In the genomic region with DNA sequence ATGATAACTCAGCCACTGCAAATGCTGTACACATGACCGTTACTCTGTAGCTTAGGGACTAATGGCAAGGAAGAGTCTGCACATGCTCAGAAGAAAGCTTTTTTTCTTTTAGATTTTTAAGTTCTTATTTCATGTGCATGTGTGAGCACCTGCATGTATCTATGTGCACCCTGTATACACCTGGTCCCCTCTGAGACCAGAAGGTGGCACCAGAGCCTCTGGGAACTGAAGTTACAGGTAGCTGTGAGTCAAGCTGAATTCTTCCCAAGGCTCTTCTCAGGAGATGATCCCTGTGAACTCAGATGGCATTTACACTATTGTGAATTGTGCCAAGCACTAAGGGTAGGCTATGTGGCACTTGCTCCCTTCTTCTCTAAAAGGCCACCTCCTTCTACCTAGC, we compare ENCODE assay signal across 23 mouse cellular contexts. TPM values are rescaled to one million over a fixed set of nuclear protein-coding genes. Genes with fewer than 3 reads are reported as not detected.
DNase-seq lines count a peak whose midpoint lies in the region; TF ChIP-seq lines count a peak whose summit lies in the region.
"Had no signal": no experiment of that assay in that cellular context is flagged by ENCODE, and none has a peak within 500 bp of the region (broad histone marks: within the 10 kb centered on the region; RNA-seq: fewer than 3 reads in every experiment).

No protein-coding gene starts in this region.

- no peak for DNase-seq in gastrocnemius, adult 2 months
- DNase-seq in gastrocnemius, postnatal 10 days = no peak
- no peak for DNase-seq in layer of hippocampus, adult 2 months (ENCODE audit: low spot score in 2 of 2)
- DNase-seq in layer of hippocampus, postnatal 14 days (ENCODE audit: low spot score in 2 of 2) = no peak
- DNase-seq in CH12.LX (ENCODE audit: extremely low read depth) (no peak), ES-E14 (ENCODE audit: low read depth, low spot score) (no peak)
- no peak for DNase-seq in right cerebral cortex, postnatal 25 days
- DNase-seq in right cerebral cortex, adult 2 months (ENCODE audit: low spot score in 2 of 2) = no peak
- DNase-seq: adrenal gland, postnatal 36 days; cerebellum, adult 18-20 months; gastrocnemius, postnatal 25 days; heart, postnatal 14 days; kidney, postnatal 10 days; left cerebral cortex, postnatal 4 days; right cerebral cortex, postnatal 4 days had no signal

- H3K36me3 ChIP-seq in CH12.LX (replicated peaks in 1 of 2; ENCODE audit: control insufficient read depth in 1 of 2, insufficient read depth in 1 of 2, low read length in 1 of 2) = no peaks in the 10 kb centered on the region
- H3K36me3 ChIP-seq in ES-E14 (ENCODE audit: control insufficient read depth, insufficient read depth, low read length, poor library complexity, severe bottlenecking) = no peaks in the 10 kb centered on the region
- H3K36me3 ChIP-seq: heart, embryonic 10.5 days; hindbrain, embryonic 12.5 days; intestine, embryonic 15.5 days; midbrain, embryonic 13.5 days had no signal

- H3K4me3 ChIP-seq in gastrocnemius, adult 2 months = no peak overlapping the region
- H3K4me3 ChIP-seq in layer of hippocampus, adult 2 months = no peak overlapping the region
- H3K4me3 ChIP-seq in CH12.LX (replicated peaks in 1 of 3; ENCODE audit: low read depth in 2 of 3, low read length in 2 of 3, poor library complexity in 1 of 3) (no peak overlapping the region), ES-E14 (ENCODE audit: insufficient read depth in 1 of 2, low read depth in 1 of 2, low read length in 2 of 2, poor library complexity in 1 of 2, severe bottlenecking in 1 of 2) (no peak overlapping the region)
- H3K4me3 ChIP-seq: forebrain, embryonic 13.5 days; heart, embryonic 10.5 days; hindbrain, embryonic 12.5 days; intestine, embryonic 15.5 days; left cerebral cortex, adult 2 months; midbrain, embryonic 13.5 days had no signal

- H3K4me1 ChIP-seq in CH12.LX (ENCODE audit: control insufficient read depth in 1 of 2, insufficient read depth in 2 of 2) (no peaks in the 10 kb centered on the region), ES-E14 (ENCODE audit: control insufficient read depth in 2 of 2, insufficient read depth in 2 of 2, low read length in 2 of 2, poor library complexity in 1 of 2) (no peaks in the 10 kb centered on the region)
- H3K4me1 ChIP-seq: forebrain, embryonic 13.5 days; heart, embryonic 10.5 days; hindbrain, embryonic 12.5 days; intestine, embryonic 15.5 days; midbrain, embryonic 13.5 days had no signal

- no peak overlapping the region for H3K4me2 ChIP-seq in CH12.LX (ENCODE audit: insufficient read depth, low read depth, poor library complexity, severe bottlenecking)
- H3K4me2 ChIP-seq: forebrain, embryonic 13.5 days; hindbrain, embryonic 12.5 days; intestine, embryonic 15.5 days; midbrain, embryonic 13.5 days had no signal

- no peak for TF ChIP-seq EP300 in CH12.LX (IDR thresholded peaks at IDR 0.05; ENCODE audit: low read length)

- TF ChIP-seq POLR2A in CH12.LX (IDR thresholded peaks at IDR 0.05; ENCODE audit: low read depth, low read length) = no peak

- dilution Hi-C loops in CH12.LX (cut with MboI; ENCODE audit: extremely low pct_ligation_motif_present, extremely low pct_unique_long_range_greater_than_20kb, low sequenced_read_pairs) = no loop called here

- H3K9ac ChIP-seq in CH12.LX (ENCODE audit: insufficient read depth, low read depth) (no peak overlapping the region), ES-E14 (ENCODE audit: insufficient read depth, low read depth, low read length, poor library complexity, severe bottlenecking) (no peak overlapping the region)
- H3K9ac ChIP-seq: forebrain, embryonic 13.5 days; hindbrain, embryonic 12.5 days; intestine, embryonic 15.5 days; midbrain, embryonic 13.5 days had no signal

- H3K79me2 ChIP-seq in CH12.LX (replicated peaks; ENCODE audit: control insufficient read depth, extremely low read depth, insufficient read depth, poor library complexity, severe bottlenecking) = no peaks in the 10 kb centered on the region

- intact Hi-C loops in gastrocnemius, adult 2 months (cut with DNase I) = loop anchor here (10.0 kb wide), 1 partner anchor 639 kb away; no protein-coding TSS in a partner anchor

- TF ChIP-seq RAD21 in CH12.LX (IDR thresholded peaks at IDR 0.05; ENCODE audit: low read depth, low read length) = peak; percentile 65

- H3K9me3 ChIP-seq in CH12.LX (replicated peaks; ENCODE audit: low read length) (peaks cover 2% of the 10 kb centered on the region), ES-E14 (ENCODE audit: control insufficient read depth, insufficient read depth, low read depth, low read length) (no peaks in the 10 kb centered on the region)
- H3K9me3 ChIP-seq: forebrain, embryonic 13.5 days; heart, embryonic 10.5 days; hindbrain, embryonic 12.5 days; intestine, embryonic 15.5 days; midbrain, embryonic 13.5 days had no signal

- in situ Hi-C loops in CH12.LX (cut with MboI; ENCODE audit: low pct_ligation_motif_present, low pct_unique_long_range_greater_than_20kb, low sequenced_read_pairs) = no loop called here
- in situ Hi-C loops in ES-E14 (cut with MboI; ENCODE audit: low sequenced_read_pairs in 2 of 2, unreplicated experiment in 2 of 2) = loop anchor here in 1 of 2 experiments (10.0 kb wide), 1 partner anchor 139 kb away; no protein-coding TSS in a partner anchor

- H3K27me3 ChIP-seq in CH12.LX (replicated peaks) = peaks cover 24% of the 10 kb centered on the region
- H3K27me3 ChIP-seq: hindbrain, embryonic 12.5 days; intestine, embryonic 15.5 days; midbrain, embryonic 13.5 days had no signal

- H3K27ac ChIP-seq in gastrocnemius, adult 2 months = no peak overlapping the region
- H3K27ac ChIP-seq in layer of hippocampus, adult 2 months = no peak overlapping the region
- H3K27ac ChIP-seq in CH12.LX (ENCODE audit: insufficient read depth, low read depth) (no peak overlapping the region), ES-E14 (ENCODE audit: insufficient read depth, low read depth, low read length, poor library complexity, severe bottlenecking) (no peak overlapping the region)
- H3K27ac ChIP-seq: forebrain, embryonic 13.5 days; heart, embryonic 10.5 days; hindbrain, embryonic 12.5 days; intestine, embryonic 15.5 days; left cerebral cortex, adult 2 months; midbrain, embryonic 13.5 days had no signal

- peak; percentile 1; the same call in 1 of the 2 replicates for TF ChIP-seq CTCF in gastrocnemius, adult 2 months (IDR thresholded peaks at IDR 0.05)
- peak; percentile 56 for TF ChIP-seq CTCF in layer of hippocampus, adult 2 months (conservative IDR thresholded peaks at IDR 0.05)
- peak in 1 of 2 experiments; percentile 65; a peak in 2 of 4 replicates for TF ChIP-seq CTCF in CH12.LX (conservative IDR thresholded peaks at IDR 0.05 in 1 of 2, IDR thresholded peaks at IDR 0.05 in 1 of 2; ENCODE audit: low read depth in 2 of 2, low read length in 2 of 2)

TF ChIP-seq in CH12.LX, 34 proteins besides CTCF, POLR2A, EP300 and RAD21:
- TF ChIP-seq GABPA (IDR thresholded peaks at IDR 0.05; ENCODE audit: insufficient replicate concordance, low read depth, low read length) (no peak), SMC3 (IDR thresholded peaks at IDR 0.05; ENCODE audit: low read depth, low read length) (peak; percentile 52)
TF ChIP-seq in CH12.LX: peak in this region for 1.

TF ChIP-seq in ES-E14, 5 proteins besides CTCF, POLR2A, EP300 and RAD21:
- TF ChIP-seq ZC3H11A (IDR thresholded peaks at IDR 0.05; ENCODE audit: borderline replicate concordance, low read depth, low read length) (peak; percentile 62; the same call in 1 of the 2 replicates), MAFK (IDR thresholded peaks at IDR 0.05; ENCODE audit: insufficient read depth, low read depth, low read length) (no peak), CHD2 (IDR thresholded peaks at IDR 0.05; ENCODE audit: low read depth, low read length) (no peak), HCFC1 (IDR thresholded peaks at IDR 0.05; ENCODE audit: borderline replicate concordance, insufficient read depth, low read length) (no peak), ZNF384 (IDR thresholded peaks at IDR 0.05; ENCODE audit: low read depth, low read length) (no peak)

RNA-seq across cellular contexts. Expression of a gene that starts 19.9 kb away (rescaled TPM):
- 1 to 10 TPM; 1.0 to 1.4 TPM for total RNA-seq in gastrocnemius, adult 2 months (2021)
- total RNA-seq in gastrocnemius, postnatal 10 days (2021) = 1 to 10 TPM; 1.0 TPM
- 10 to 100 TPM; 92.6 to 93.1 TPM for total RNA-seq in layer of hippocampus, adult 2 months (2021)
- total RNA-seq in layer of hippocampus, postnatal 14 days (2021) = 10 to 100 TPM; 84.1 to 86.4 TPM
- total RNA-seq in CH12.LX (2012; rRNA removed) (0.04 TPM in 1 of 2 replicates, not detected in the other), CH12.LX (2014; rRNA removed) (not detected in 2 replicates), ES-E14 (2012; rRNA removed) (0.16 and 0.27 TPM in 2 replicates)
- not detected in 2 replicates for polyA plus RNA-seq in CH12.LX (2012; ENCODE audit: insufficient read length, low read depth)
- total RNA-seq: megakaryocyte progenitor cell, adult 5-6 weeks; neutrophil, adult 5-6 weeks had no signal

RNA-seq across cellular contexts. Expression of a gene that starts 43.2 kb away (rescaled TPM):
- 100 to 1,000 TPM; 545 to 577 TPM for total RNA-seq in gastrocnemius, adult 2 months (2021)
- 100 to 1,000 TPM; 801 to 805 TPM for total RNA-seq in gastrocnemius, postnatal 10 days (2021)
- 1,000 to 10,000 TPM; 1,140 to 1,236 TPM for total RNA-seq in layer of hippocampus, adult 2 months (2021)
- 1,000 to 10,000 TPM; 1,350 to 1,430 TPM for total RNA-seq in layer of hippocampus, postnatal 14 days (2021)
- total RNA-seq in CH12.LX (2012; rRNA removed) (348 and 421 TPM in 2 replicates), CH12.LX (2014; rRNA removed) (129 and 130 TPM in 2 replicates), ES-E14 (2012; rRNA removed) (256 and 432 TPM in 2 replicates)
- 1,436 and 1,665 TPM in 2 replicates for polyA plus RNA-seq in CH12.LX (2012; ENCODE audit: insufficient read length, low read depth)

Comparison
In these comparisons a context has a peak if more than half of its experiments do, and no peak if none do; other contexts are left out.
1. RNA of a gene that starts 19.9 kb away (total RNA-seq): 92.6 to 93.1 TPM in layer of hippocampus, adult 2 months and 84.1 to 86.4 TPM in layer of hippocampus, postnatal 14 days; 1.0 to 1.4 TPM in gastrocnemius, adult 2 months, 1.0 TPM in gastrocnemius, postnatal 10 days, 0.16 to 0.27 TPM in ES-E14 and 0.04 TPM in CH12.LX; every median in the first group is over 10 times any median in the second.